Mouse (Mus musculus): ENCODE measurements around the gene Mlph. TPM values are rescaled to one million over a fixed set of nuclear protein-coding genes. Genes with fewer than 3 reads are reported as not detected.

The Mlph gene
- polyA plus RNA-seq, 1 experiment, result 0.07 TPM

- Histone ChIP-seq H3K27me3 (ENCODE audit: control insufficient read depth, insufficient read depth, insufficient read length) (peaks cover 27% of the 10 kb centered on the region), H3ac (ENCODE audit: control insufficient read depth, insufficient read length, low read depth) (no peak overlapping the region), H3K4me3 (ENCODE audit: insufficient read depth, poor library complexity, severe bottlenecking) (no peak overlapping the region), H3K79me2 (ENCODE audit: control insufficient read depth, insufficient read depth) (no peaks in the 10 kb centered on the region), H3K79me3 (ENCODE audit: low read depth) (no peaks in the 10 kb centered on the region), H3K36me3 (ENCODE audit: control insufficient read depth, insufficient read depth) (no peaks in the 10 kb centered on the region)
- no peak for TF ChIP-seq FOSL1 (IDR thresholded peaks at IDR 0.05; ENCODE audit: insufficient read depth, low read length, poor library complexity, severe bottlenecking)
- TF ChIP-seq CEBPB (IDR thresholded peaks at IDR 0.05; ENCODE audit: low read depth), result no peak
- TF ChIP-seq CTCF (IDR thresholded peaks at IDR 0.05; ENCODE audit: control insufficient read depth, insufficient read depth, insufficient read length), result peak; percentile 39
Measured at GRCm38 (mm10) chr1:90956245-90957096, 41.6 kb downstream of the Mlph start.

- TF ChIP-seq MAX (IDR thresholded peaks at IDR 0.05), result no peak
- no peak overlapping the region for H3K4me3 ChIP-seq (ENCODE audit: insufficient read depth, poor library complexity, severe bottlenecking)
Measured at GRCm38 (mm10) chr1:90962526-90962925, 47.6 kb downstream of the Mlph start.

GRCm38 (mm10) chr1:90962994-90963393 is 48.1 kb downstream of the Mlph start:
- H3K4me3 ChIP-seq (ENCODE audit: insufficient read depth, poor library complexity, severe bottlenecking), result no peak overlapping the region
- peaks cover 29% of the 10 kb centered on the region for H3K27me3 ChIP-seq (ENCODE audit: control insufficient read depth, insufficient read depth, insufficient read length)
- no peak for TF ChIP-seq MYOD1 (IDR thresholded peaks at IDR 0.05; ENCODE audit: control insufficient read depth, insufficient read length, low read depth)
- no peak for TF ChIP-seq FOSL1 (IDR thresholded peaks at IDR 0.05; ENCODE audit: insufficient read depth, low read length, poor library complexity, severe bottlenecking)
- no peak for TF ChIP-seq CTCF (IDR thresholded peaks at IDR 0.05; ENCODE audit: control insufficient read depth, insufficient read depth, insufficient read length)
- TF ChIP-seq MAX (IDR thresholded peaks at IDR 0.05), result no peak
- TF ChIP-seq USF1 (IDR thresholded peaks at IDR 0.05; ENCODE audit: low read depth), result no peak
- TF ChIP-seq CEBPB (IDR thresholded peaks at IDR 0.05; ENCODE audit: low read depth), result no peak
- TF ChIP-seq MYOG (IDR thresholded peaks at IDR 0.05; ENCODE audit: control insufficient read depth, extremely low read depth, insufficient read length), result no peak
- no peaks in the 10 kb centered on the region for H3K79me3 ChIP-seq (ENCODE audit: low read depth)
- H3K79me2 ChIP-seq (ENCODE audit: control insufficient read depth, insufficient read depth), result no peaks in the 10 kb centered on the region
- no peak overlapping the region for H3ac ChIP-seq (ENCODE audit: control insufficient read depth, insufficient read length, low read depth)
- H3K36me3 ChIP-seq (ENCODE audit: control insufficient read depth, insufficient read depth), result no peaks in the 10 kb centered on the region

More at GRCm38 (mm10) chr1:90962526-90962925, 47.6 kb downstream of the Mlph start:
- no peaks in the 10 kb centered on the region for H3K79me3 ChIP-seq (ENCODE audit: low read depth)
- H3ac ChIP-seq (ENCODE audit: control insufficient read depth, insufficient read length, low read depth), result no peak overlapping the region
- H3K36me3 ChIP-seq (ENCODE audit: control insufficient read depth, insufficient read depth), result no peaks in the 10 kb centered on the region
- H3K79me2 ChIP-seq (ENCODE audit: control insufficient read depth, insufficient read depth), result no peaks in the 10 kb centered on the region
- peaks cover 29% of the 10 kb centered on the region for H3K27me3 ChIP-seq (ENCODE audit: control insufficient read depth, insufficient read depth, insufficient read length)

GRCm38 (mm10) chr1:90967583-90967982 is 52.7 kb downstream of the Mlph start:
- H3K27me3 ChIP-seq (ENCODE audit: control insufficient read depth, insufficient read depth, insufficient read length), result no peaks in the 10 kb centered on the region
- H3K36me3 ChIP-seq (ENCODE audit: control insufficient read depth, insufficient read depth), result no peaks in the 10 kb centered on the region
- no peaks in the 10 kb centered on the region for H3K79me2 ChIP-seq (ENCODE audit: control insufficient read depth, insufficient read depth)
- no peak overlapping the region for H3ac ChIP-seq (ENCODE audit: control insufficient read depth, insufficient read length, low read depth)
- H3K79me3 ChIP-seq (ENCODE audit: low read depth), result no peaks in the 10 kb centered on the region
- H3K4me3 ChIP-seq (ENCODE audit: insufficient read depth, poor library complexity, severe bottlenecking), result no peak overlapping the region
- TF ChIP-seq MYOG (IDR thresholded peaks at IDR 0.05; ENCODE audit: control insufficient read depth, extremely low read depth, insufficient read length), result no peak
- no peak for TF ChIP-seq MAX (IDR thresholded peaks at IDR 0.05)
- TF ChIP-seq FOSL1 (IDR thresholded peaks at IDR 0.05; ENCODE audit: insufficient read depth, low read length, poor library complexity, severe bottlenecking), result no peak
- no peak for TF ChIP-seq CEBPB (IDR thresholded peaks at IDR 0.05; ENCODE audit: low read depth)
- TF ChIP-seq USF1 (IDR thresholded peaks at IDR 0.05; ENCODE audit: low read depth), result no peak
- no peak for TF ChIP-seq CTCF (IDR thresholded peaks at IDR 0.05; ENCODE audit: control insufficient read depth, insufficient read depth, insufficient read length)
- TF ChIP-seq MYOD1 (IDR thresholded peaks at IDR 0.05; ENCODE audit: control insufficient read depth, insufficient read length, low read depth), result no peak

- no peaks in the 10 kb centered on the region for H3K36me3 ChIP-seq (ENCODE audit: control insufficient read depth, insufficient read depth)
- no peaks in the 10 kb centered on the region for H3K27me3 ChIP-seq (ENCODE audit: control insufficient read depth, insufficient read depth, insufficient read length)
- no peaks in the 10 kb centered on the region for H3K79me2 ChIP-seq (ENCODE audit: control insufficient read depth, insufficient read depth)
- H3K79me3 ChIP-seq (ENCODE audit: low read depth), result no peaks in the 10 kb centered on the region
- H3ac ChIP-seq (ENCODE audit: control insufficient read depth, insufficient read length, low read depth), result no peak overlapping the region
- TF ChIP-seq MYOG (IDR thresholded peaks at IDR 0.05; ENCODE audit: control insufficient read depth, extremely low read depth, insufficient read length) (no peak), USF1 (IDR thresholded peaks at IDR 0.05; ENCODE audit: low read depth) (no peak), FOSL1 (IDR thresholded peaks at IDR 0.05; ENCODE audit: insufficient read depth, low read length, poor library complexity, severe bottlenecking) (no peak), MAX (IDR thresholded peaks at IDR 0.05) (no peak), CEBPB (IDR thresholded peaks at IDR 0.05; ENCODE audit: low read depth) (no peak), CTCF (IDR thresholded peaks at IDR 0.05; ENCODE audit: control insufficient read depth, insufficient read depth, insufficient read length) (no peak)
- H3K4me3 ChIP-seq (ENCODE audit: insufficient read depth, poor library complexity, severe bottlenecking), result no peak overlapping the region
Measured at GRCm38 (mm10) chr1:90968649-90969048, 53.8 kb downstream of the Mlph start.

- no peaks in the 10 kb centered on the region for H3K79me3 ChIP-seq (ENCODE audit: low read depth)
- no peak within 1 kb of the TSS for H3ac ChIP-seq (ENCODE audit: control insufficient read depth, insufficient read length, low read depth)
- H3K27me3 ChIP-seq (ENCODE audit: control insufficient read depth, insufficient read depth, insufficient read length), result no peaks in the 10 kb centered on the region
- no peak for TF ChIP-seq USF1 (IDR thresholded peaks at IDR 0.05; ENCODE audit: low read depth)
- TF ChIP-seq CTCF (IDR thresholded peaks at IDR 0.05; ENCODE audit: control insufficient read depth, insufficient read depth, insufficient read length), result no peak
- no peak for TF ChIP-seq CEBPB (IDR thresholded peaks at IDR 0.05; ENCODE audit: low read depth)
- no peak for TF ChIP-seq MYOD1 (IDR thresholded peaks at IDR 0.05; ENCODE audit: control insufficient read depth, insufficient read length, low read depth)
- TF ChIP-seq MYOG (IDR thresholded peaks at IDR 0.05; ENCODE audit: control insufficient read depth, extremely low read depth, insufficient read length), result no peak
- no peak for TF ChIP-seq MAX (IDR thresholded peaks at IDR 0.05)
- no peak for TF ChIP-seq FOSL1 (IDR thresholded peaks at IDR 0.05; ENCODE audit: insufficient read depth, low read length, poor library complexity, severe bottlenecking)
- H3K4me3 ChIP-seq (ENCODE audit: insufficient read depth, poor library complexity, severe bottlenecking), result no peak within 1 kb of the TSS
- H3K79me2 ChIP-seq (ENCODE audit: control insufficient read depth, insufficient read depth), result no peaks in the 10 kb centered on the region
- no peaks in the 10 kb centered on the region for H3K36me3 ChIP-seq (ENCODE audit: control insufficient read depth, insufficient read depth)
Measured at GRCm38 (mm10) chr1:90969347-90969784, 54.5 kb downstream of the Mlph start, which contains the start of gene Rab17. Rab17 (minus strand) TSS chr1:90969661.

Data from C2C12 (cell line).